Mouse (Mus musculus) limb, embryonic 12.5 days (tissue): Measurements from ENCODE around the gene Fbxl12. TPM values are rescaled to one million over a fixed set of nuclear protein-coding genes. Genes with fewer than 3 reads are reported as not detected.

Experiments
- polyA plus RNA-seq: library from polyadenylated mRNA; unstranded; fragments of >200 nt; fragmentation: Nextera tagmentation; extraction: Ambion mirVana; gene quantifications from 2 replicates; pipeline ENCODE4 v1.2.1, GENCODE M21; 2016

Fbxl12 gene
- polyA plus RNA-seq, 1 experiment from 2014 or later = 20.9 TPM

Other genes starting within 250 kb of the Fbxl12 start
- 33.9 and 35.0 TPM in 2 replicates for gene Zfp26, start 184.6 kb downstream of the Fbxl12 start, polyA plus RNA-seq
- gene Zfp426, start 152.0 kb downstream of the Fbxl12 start, polyA plus RNA-seq = 21.4 and 22.8 TPM in 2 replicates
- gene Zfp266, start 123.3 kb downstream of the Fbxl12 start, polyA plus RNA-seq = 160 and 170 TPM in 2 replicates
- 21.4 and 23.2 TPM in 2 replicates for gene Zfp846, start 63.5 kb downstream of the Fbxl12 start, polyA plus RNA-seq
- gene Ubl5, start 1.9 kb downstream of the Fbxl12 start, polyA plus RNA-seq = 395 and 428 TPM in 2 replicates
- 52.2 and 52.7 TPM in 2 replicates for gene Pin1, start 7.3 kb upstream of the Fbxl12 start, polyA plus RNA-seq
- 2.9 and 3.3 TPM in 2 replicates for gene Olfm2, start 101.6 kb upstream of the Fbxl12 start, polyA plus RNA-seq
- 0.28 and 0.55 TPM in 2 replicates for gene Col5a3, start 170.3 kb upstream of the Fbxl12 start, polyA plus RNA-seq
- not detected in 2 replicates for gene Rdh8, start 173.7 kb upstream of the Fbxl12 start, polyA plus RNA-seq
- 3.1 TPM in 2 replicates for gene A230050P20Rik, start 223.9 kb upstream of the Fbxl12 start, polyA plus RNA-seq
- gene Angptl6, start 235.0 kb upstream of the Fbxl12 start, polyA plus RNA-seq = 2.2 and 2.3 TPM in 2 replicates
- 78.9 and 82.1 TPM in 2 replicates for gene Ppan, start 243.4 kb upstream of the Fbxl12 start, polyA plus RNA-seq